Mouse (Mus musculus) stomach, postnatal 0 days (tissue): ENCODE data around the gene Zc3hav1l. TPM values are rescaled to one million over a fixed set of nuclear protein-coding genes. Genes with fewer than 3 reads are reported as not detected.

Experiments used
- ATAC-seq: fragments of 200-750 bp; cut with Nextera tagmentation; 2 replicates; pipeline ENCODE4 v1.8.0; 2017; ENCODE audit not compliant: low FRiP score, low TSS enrichment
- DNase-seq: peaks from one replicate; pipeline ENCODE4 v3.0.0-alpha.2; 2016; ENCODE audit warnings: low spot score
- H3K27ac ChIP-seq: fragments of 300-500 bp; sonication (generic); replicated peaks from 2 replicates; pipeline ENCODE4 v1.5.1; 2014; ENCODE audit warnings: mild to moderate bottlenecking, control low read depth
- H3K27me3 ChIP-seq: fragments of 300-500 bp; sonication (generic); 2 replicates; pipeline ENCODE4 v1.6.1; 2014; ENCODE audit warnings: low read length; ENCODE audit not compliant: control insufficient read depth, insufficient read depth
- H3K36me3 ChIP-seq: fragments of 300-500 bp; sonication (generic); 2 replicates; pipeline ENCODE4 v1.6.1; 2014; ENCODE audit warnings: low read length, mixed read lengths; ENCODE audit not compliant: control insufficient read depth, insufficient read depth
- H3K4me1 ChIP-seq: fragments of 300-500 bp; sonication (generic); replicated peaks from 2 replicates; pipeline ENCODE4 v1.6.1; 2014; ENCODE audit warnings: antibody characterized with exemption; ENCODE audit not compliant: control insufficient read depth, insufficient read depth
- H3K4me2 ChIP-seq: fragments of 300-500 bp; sonication (generic); replicated peaks from 2 replicates; pipeline ENCODE4 v1.6.1; 2014; ENCODE audit warnings: low read depth, mild to moderate bottlenecking, control low read depth, moderate library complexity
- H3K4me3 ChIP-seq: fragments of 300-500 bp; sonication (generic); 2 replicates; pipeline ENCODE4 v1.5.1; 2014; ENCODE audit warnings: low read depth, low read length, control low read depth
- H3K9ac ChIP-seq: fragments of 300-500 bp; sonication (generic); 2 replicates; pipeline ENCODE4 v1.6.1; 2014; ENCODE audit warnings: mild to moderate bottlenecking, low read length, control low read depth, mixed read lengths
- H3K9me3 ChIP-seq: fragments of 300-500 bp; sonication (generic); 2 replicates; pipeline ENCODE4 v1.6.1; 2016; ENCODE audit warnings: low read length; ENCODE audit not compliant: control insufficient read depth
- CTCF ChIP-seq: IDR thresholded peaks from 2 replicates; pipeline ENCODE4 v1.5.1; 2016; ENCODE audit warnings: antibody characterized with exemption, low read depth, mild to moderate bottlenecking, moderate library complexity
- EP300 ChIP-seq: optimal IDR thresholded peaks from 2 replicates; pipeline ENCODE3; 2016; ENCODE audit warnings: antibody characterized with exemption
- WGBS: fragments of 180-500 bp; shearing (Covaris S2); extraction: QIAGEN DNeasy Blood & Tissue Kit; methylation state at CpG from one replicate; pipeline ENCODE4 v1.1.7; 2014; 5-methylcytosine and 5-hydroxymethylcytosine counted together
- polyA plus RNA-seq: library from polyadenylated mRNA; unstranded; fragments of >200 nt; fragmentation: Nextera tagmentation; extraction: Ambion mirVana; gene quantifications from 2 replicates; pipeline ENCODE4 v1.2.1, GENCODE M21; 2015

Zc3hav1l gene
- polyA plus RNA-seq, 1 experiment from 2014 or later: 2.3 TPM

- H3K27ac ChIP-seq: peak overlapping the region; percentile 65; the same call in 1 of the 2 replicates
- peak overlapping the region; percentile 98 for H3K4me2 ChIP-seq
- peak overlapping the region; percentile 73 for H3K4me3 ChIP-seq
- H3K36me3 ChIP-seq: no peaks in the 10 kb centered on the region
- ATAC-seq (no peak), DNase-seq (no peak)
- 9% methylated on average over 19 of the region's 19 CpGs for WGBS
- no peaks in the 10 kb centered on the region; the same call in 1 of the 2 replicates for H3K4me1 ChIP-seq
- no peaks in the 10 kb centered on the region for H3K27me3 ChIP-seq
- TF ChIP-seq CTCF (no peak), EP300 (no peak)
- no peaks in the 10 kb centered on the region for H3K9me3 ChIP-seq
- peak overlapping the region; percentile 71 for H3K9ac ChIP-seq
Observed at GRCm38 (mm10) chr6:38252766-38253735, 46.0 kb downstream of the Zc3hav1l start.

- ATAC-seq (no peak), DNase-seq (no peak)
- H3K36me3 ChIP-seq: no peaks in the 10 kb centered on the region
- H3K27me3 ChIP-seq: no peaks in the 10 kb centered on the region
- H3K4me2 ChIP-seq: peak overlapping the region; percentile 98
- 70% methylated on average over 10 of the region's 10 CpGs for WGBS
- H3K9ac ChIP-seq: no peak overlapping the region
- H3K4me3 ChIP-seq: no peak overlapping the region
- H3K9me3 ChIP-seq: no peaks in the 10 kb centered on the region
- TF ChIP-seq CTCF (no peak), EP300 (no peak)
- no peaks in the 10 kb centered on the region; the same call in 1 of the 2 replicates for H3K4me1 ChIP-seq
- no peak overlapping the region for H3K27ac ChIP-seq
Observed at GRCm38 (mm10) chr6:38252139-38252538, 46.9 kb downstream of the Zc3hav1l start.

DNA sequence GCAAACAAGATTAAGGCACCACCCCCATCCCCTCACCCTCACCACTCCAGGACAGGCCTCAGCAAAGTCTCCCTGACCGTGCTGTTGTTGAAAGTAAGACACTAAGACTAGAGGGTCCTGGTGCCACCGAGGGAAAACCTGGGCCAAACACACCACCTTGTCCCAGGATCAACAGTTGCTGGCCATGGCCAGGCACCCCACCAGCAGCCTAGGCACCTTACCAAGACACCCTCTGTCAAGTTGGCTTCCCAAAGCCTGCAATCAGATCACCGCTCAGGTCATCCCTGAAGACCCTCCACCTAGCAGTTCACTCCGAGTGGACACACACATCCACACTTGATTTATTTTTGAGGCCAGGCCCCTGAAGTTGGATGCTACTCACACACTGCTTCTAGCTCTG, 47.6 kb downstream of the Zc3hav1l start:
- no peak overlapping the region for H3K4me3 ChIP-seq
- WGBS: 60% methylated on average over 4 of the region's 4 CpGs
- DNase-seq: no peak
- no peaks in the 10 kb centered on the region; the same call in 1 of the 2 replicates for H3K4me1 ChIP-seq
- ATAC-seq: no peak
- H3K27me3 ChIP-seq: no peaks in the 10 kb centered on the region
- H3K36me3 ChIP-seq: no peaks in the 10 kb centered on the region
- H3K27ac ChIP-seq: no peak overlapping the region
- 0 out of 2 replicates have a peak overlapping the region, but pooled peaks have one; percentile 1 for H3K9ac ChIP-seq
- TF ChIP-seq CTCF: no peak
- TF ChIP-seq EP300: no peak
- no peaks in the 10 kb centered on the region for H3K9me3 ChIP-seq
- no peak overlapping the region for H3K4me2 ChIP-seq

GRCm38 (mm10) chr6:38247362-38247761, 51.7 kb downstream of the Zc3hav1l start:
- no peaks in the 10 kb centered on the region for H3K36me3 ChIP-seq

DNA sequence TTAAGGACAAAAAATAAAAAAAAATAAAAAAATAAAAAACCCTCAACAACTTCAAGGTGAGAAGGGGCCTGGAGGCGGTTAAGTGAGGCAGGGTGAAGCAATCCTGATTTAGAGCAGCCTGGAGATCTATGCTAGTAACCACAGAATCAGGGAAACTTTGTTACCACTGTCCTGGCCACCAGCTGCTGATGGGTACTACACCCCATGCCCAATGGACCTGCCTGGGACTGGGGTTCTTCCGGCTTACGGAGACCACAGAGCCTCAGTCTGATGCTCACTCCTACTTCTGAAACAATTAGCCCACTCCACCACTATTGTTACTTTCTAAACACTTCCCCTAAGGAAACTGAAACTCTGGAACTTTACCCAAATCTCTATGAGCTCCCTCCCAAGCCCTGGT, 54.3 kb downstream of the Zc3hav1l start:
- DNase-seq (no peak), ATAC-seq (no peak)
- 74% methylated on average over 3 of the region's 3 CpGs for WGBS
- H3K4me3 ChIP-seq: no peak overlapping the region
- H3K4me2 ChIP-seq: no peak overlapping the region
- H3K9ac ChIP-seq: no peak overlapping the region
- H3K27ac ChIP-seq: no peak overlapping the region
- no peaks in the 10 kb centered on the region for H3K4me1 ChIP-seq
- no peaks in the 10 kb centered on the region for H3K27me3 ChIP-seq
- no peaks in the 10 kb centered on the region for H3K9me3 ChIP-seq
- TF ChIP-seq EP300 (no peak), CTCF (no peak)
- no peaks in the 10 kb centered on the region for H3K36me3 ChIP-seq

More at GRCm38 (mm10) chr6:38247362-38247761, 51.7 kb downstream of the Zc3hav1l start:
- Histone ChIP-seq H3K4me2 (no peak overlapping the region), H3K9me3 (no peaks in the 10 kb centered on the region), H3K27ac (no peak overlapping the region), H3K4me3 (no peak overlapping the region), H3K27me3 (no peaks in the 10 kb centered on the region), H3K4me1 (no peaks in the 10 kb centered on the region), H3K9ac (no peak overlapping the region)
- TF ChIP-seq EP300: no peak
- ATAC-seq (no peak), DNase-seq (no peak)
- WGBS: 77% methylated on average over 4 of the region's 4 CpGs

DNA sequence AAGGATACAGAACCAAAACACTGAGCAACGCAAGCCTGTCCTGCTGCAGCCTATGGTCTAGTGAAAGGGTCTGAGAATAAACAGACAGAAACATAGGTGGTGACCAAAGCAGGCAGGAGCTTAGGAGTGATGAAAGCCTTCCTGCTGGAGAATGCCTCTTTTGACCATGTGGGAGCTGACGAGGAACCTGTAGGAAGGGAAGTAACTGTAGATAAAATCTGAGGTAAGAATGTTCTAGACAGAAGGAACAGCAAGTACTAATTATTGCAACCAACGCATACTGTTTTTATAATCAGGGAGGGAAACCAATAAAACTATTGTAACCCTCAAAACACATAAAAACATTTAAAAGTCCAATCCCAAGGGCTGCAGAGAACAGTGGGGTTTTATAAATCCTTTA, 54.9 kb downstream of the Zc3hav1l start:
- DNase-seq: no peak
- no peak overlapping the region for H3K4me3 ChIP-seq
- 0 out of 2 replicates have a peak overlapping the region, but pooled peaks have one; percentile 4 for H3K9ac ChIP-seq
- H3K27ac ChIP-seq: no peak overlapping the region
- ATAC-seq: no peak
- H3K4me1 ChIP-seq: no peaks in the 10 kb centered on the region
- no peaks in the 10 kb centered on the region for H3K9me3 ChIP-seq
- H3K27me3 ChIP-seq: no peaks in the 10 kb centered on the region
- H3K36me3 ChIP-seq: no peaks in the 10 kb centered on the region
- no peak overlapping the region for H3K4me2 ChIP-seq
- TF ChIP-seq CTCF (no peak), EP300 (no peak)
- WGBS: 60% methylated on average over 3 of the region's 3 CpGs
